Mouse (Mus musculus): ENCODE measurements around the gene Utp14a.

Utp14a gene

GRCm38 (mm10) chrX:48311727-48312126 lies 55.1 kb downstream of the Utp14a start:
- DNase-seq (ENCODE audit: low spot score in 2 of 2) = no peak

- peak; percentile 72 to 82 for DNase-seq (ENCODE audit: low spot score in 2 of 2)
These were observed 57.9 kb downstream of the Utp14a start for GRCm38 (mm10) chrX:48314530-48315079.

GRCm38 (mm10) chrX:48317444-48317843 lies 60.8 kb downstream of the Utp14a start:
- DNase-seq (ENCODE audit: low spot score in 2 of 2) = no peak

GRCm38 (mm10) chrX:48318194-48318593 lies 61.5 kb downstream of the Utp14a start:
- DNase-seq (ENCODE audit: low spot score in 2 of 2) = no peak

All from urinary bladder, postnatal 4 days (tissue).